Mouse (Mus musculus): ENCODE results near the gene Fgf12.

The Fgf12 gene

GRCm38 (mm10) chr16:28603155-28603554 is 149.7 kb downstream of the Fgf12 start:
- DNase-seq, result no peak

GRCm38 (mm10) chr16:28601723-28602122 is 151.1 kb downstream of the Fgf12 start:
- peak; percentile 60 for DNase-seq

GRCm38 (mm10) chr16:28596112-28596511 is 156.8 kb downstream of the Fgf12 start:
- DNase-seq, result peak; percentile 40

- DNase-seq, result peak; percentile 68
These were observed 159.6 kb downstream of the Fgf12 start for GRCm38 (mm10) chr16:28593075-28593915.

GRCm38 (mm10) chr16:28592466-28592865 is 160.4 kb downstream of the Fgf12 start:
- no peak for DNase-seq

- no peak for DNase-seq
These were observed 161.3 kb downstream of the Fgf12 start for GRCm38 (mm10) chr16:28591583-28591982.

- DNase-seq, result no peak
These were observed 180.7 kb downstream of the Fgf12 start for GRCm38 (mm10) chr16:28572212-28572611.

GRCm38 (mm10) chr16:28564716-28565217 is 188.1 kb downstream of the Fgf12 start:
- DNase-seq, result peak; percentile 4

- peak; percentile 4 for DNase-seq
These were observed 188.7 kb downstream of the Fgf12 start for GRCm38 (mm10) chr16:28564075-28564715.

- DNase-seq, result no peak
These were observed 190.0 kb downstream of the Fgf12 start for GRCm38 (mm10) chr16:28562847-28563246.

GRCm38 (mm10) chr16:28555219-28555618 is 197.6 kb downstream of the Fgf12 start:
- no peak for DNase-seq

- no peak for DNase-seq
These were observed 213.4 kb downstream of the Fgf12 start for GRCm38 (mm10) chr16:28539423-28539822.

- DNase-seq, result peak; percentile 80
These were observed 235.0 kb downstream of the Fgf12 start for GRCm38 (mm10) chr16:28517596-28518524.

- no peak for DNase-seq
These were observed 240.4 kb downstream of the Fgf12 start for GRCm38 (mm10) chr16:28512446-28512845.

- no peak for DNase-seq
These were observed 241.5 kb downstream of the Fgf12 start for GRCm38 (mm10) chr16:28511413-28511812.

GRCm38 (mm10) chr16:28497971-28498607 is 254.8 kb downstream of the Fgf12 start:
- DNase-seq, result no peak

GRCm38 (mm10) chr16:28491711-28492110 is 261.2 kb downstream of the Fgf12 start:
- no peak for DNase-seq

- DNase-seq, result peak; percentile 76
These were observed 262.4 kb downstream of the Fgf12 start for GRCm38 (mm10) chr16:28490515-28490914.

GRCm38 (mm10) chr16:28484920-28485319 is 267.9 kb downstream of the Fgf12 start:
- no peak for DNase-seq

- DNase-seq, result peak; percentile 63
These were observed 273.8 kb downstream of the Fgf12 start for GRCm38 (mm10) chr16:28479022-28479421.

- no peak for DNase-seq
These were observed 276.2 kb downstream of the Fgf12 start for GRCm38 (mm10) chr16:28476651-28477050.

- DNase-seq, result peak; percentile 47
These were observed 277.3 kb downstream of the Fgf12 start for GRCm38 (mm10) chr16:28475553-28475952.

Data from cerebellum, adult 11 months (tissue).